Mouse (Mus musculus) liver, embryonic 11.5 days (tissue): Measurements from ENCODE around the gene Rnf123. TPM values are rescaled to one million over a fixed set of nuclear protein-coding genes. Genes with fewer than 3 reads are reported as not detected.

Source experiments
- ATAC-seq: fragments of 200-750 bp; cut with Nextera tagmentation; replicated peaks from 2 replicates; pipeline ENCODE4 v1.8.0; 2017; ENCODE audit warnings: moderate number of reproducible peaks, mild to moderate bottlenecking, moderate TSS enrichment, moderate library complexity; ENCODE audit not compliant: low FRiP score
- DNase-seq: peaks from one replicate; pipeline ENCODE4 v3.0.0-alpha.2; 2017; ENCODE audit warnings: low spot score
- H3K27ac ChIP-seq: fragments of 300-500 bp; sonication (generic); 2 replicates; pipeline ENCODE4 v1.5.1; 2014; ENCODE audit warnings: mild to moderate bottlenecking, low read depth, low read length, control low read depth
- H3K27me3 ChIP-seq: fragments of 300-500 bp; sonication (generic); replicated peaks from 2 replicates; pipeline ENCODE4 v1.6.1; 2014; ENCODE audit warnings: low read length, mixed read lengths; ENCODE audit not compliant: control insufficient read depth, insufficient read depth
- H3K36me3 ChIP-seq: fragments of 300-500 bp; sonication (generic); 2 replicates; pipeline ENCODE4 v1.6.1; 2014; ENCODE audit warnings: mild to moderate bottlenecking, low read length, moderate library complexity, mixed read lengths; ENCODE audit not compliant: control insufficient read depth, insufficient read depth
- H3K4me1 ChIP-seq: fragments of 300-500 bp; sonication (generic); replicated peaks from 2 replicates; pipeline ENCODE4 v1.6.1; 2014; ENCODE audit warnings: low read length, mixed read lengths; ENCODE audit not compliant: control insufficient read depth, insufficient read depth
- H3K4me2 ChIP-seq: fragments of 300-500 bp; sonication (generic); 2 replicates; pipeline ENCODE4 v1.6.1; 2014; ENCODE audit warnings: mild to moderate bottlenecking, control low read depth, moderate library complexity
- H3K4me3 ChIP-seq: fragments of 300-500 bp; sonication (generic); 2 replicates; pipeline ENCODE4 v1.5.1; 2014; ENCODE audit warnings: low read depth, low read length, control low read depth
- H3K9ac ChIP-seq: fragments of 300-500 bp; sonication (generic); 2 replicates; pipeline ENCODE4 v1.6.1; 2014; ENCODE audit warnings: low read depth, low read length, control low read depth
- H3K9me3 ChIP-seq: fragments of 300-500 bp; sonication (generic); 2 replicates; pipeline ENCODE4 v1.6.1; 2016; ENCODE audit warnings: low read length, inconsistent platforms, mixed read lengths; ENCODE audit not compliant: control insufficient read depth
- WGBS: fragments of 180-500 bp; shearing (Covaris S2); extraction: QIAGEN DNeasy Blood & Tissue Kit; methylation state at CpG from one replicate; pipeline ENCODE4 v1.1.7; 2014; 5-methylcytosine and 5-hydroxymethylcytosine counted together
- polyA plus RNA-seq: library from polyadenylated mRNA; unstranded; fragments of >200 nt; fragmentation: Nextera tagmentation; extraction: Ambion mirVana; gene quantifications from 2 replicates; pipeline ENCODE4 v1.2.1, GENCODE M21; 2014

Gene Rnf123
- polyA plus RNA-seq, 1 experiment from 2014 or later = 59.1 TPM

GRCm38 (mm10) chr9:108110160-108110559 is 27.0 kb upstream of the Rnf123 start:
- H3K4me1 ChIP-seq = peaks cover 18% of the 10 kb centered on the region
- DNase-seq (no peak), ATAC-seq (no peak)
- 70% methylated on average over 16 of the region's 16 CpGs for WGBS
- no peaks in the 10 kb centered on the region for H3K36me3 ChIP-seq
- peaks cover 29% of the 10 kb centered on the region for H3K27me3 ChIP-seq
- H3K27ac ChIP-seq = no peak overlapping the region
- H3K4me2 ChIP-seq = peak overlapping the region; percentile 65
- H3K4me3 ChIP-seq = peak overlapping the region; percentile 34; the same call in 1 of the 2 replicates
- no peak overlapping the region for H3K9ac ChIP-seq
- H3K9me3 ChIP-seq = no peaks in the 10 kb centered on the region

GRCm38 (mm10) chr9:108107867-108108266 is 24.7 kb upstream of the Rnf123 start:
- H3K27ac ChIP-seq = no peak overlapping the region
- WGBS = 91% methylated on average over 16 of the region's 16 CpGs

GRCm38 (mm10) chr9:108106090-108106489 is 22.9 kb upstream of the Rnf123 start:
- Histone ChIP-seq H3K27ac (no peak overlapping the region), H3K36me3 (no peaks in the 10 kb centered on the region), H3K9ac (no peak overlapping the region), H3K4me2 (no peak overlapping the region), H3K27me3 (peaks cover 18% of the 10 kb centered on the region), H3K4me3 (no peak overlapping the region), H3K4me1 (peaks cover 29% of the 10 kb centered on the region), H3K9me3 (no peaks in the 10 kb centered on the region)
- 89% methylated on average over 23 of the region's 23 CpGs for WGBS
- DNase-seq (no peak), ATAC-seq (no peak)

More at GRCm38 (mm10) chr9:108107867-108108266, 24.7 kb upstream of the Rnf123 start:
- ATAC-seq (no peak), DNase-seq (no peak)
- Histone ChIP-seq H3K4me2 (no peak overlapping the region; the same call in 1 of the 2 replicates), H3K9me3 (no peaks in the 10 kb centered on the region), H3K4me1 (peaks cover 32% of the 10 kb centered on the region), H3K36me3 (no peaks in the 10 kb centered on the region), H3K27me3 (peaks cover 20% of the 10 kb centered on the region), H3K9ac (peak overlapping the region; percentile 30; the same call in 1 of the 2 replicates), H3K4me3 (no peak overlapping the region)

- 83% methylated on average over 12 of the region's 12 CpGs for WGBS
- peak overlapping the region; percentile 80; the same call in 1 of the 2 replicates for H3K9ac ChIP-seq
- ATAC-seq = no peak
- no peaks in the 10 kb centered on the region for H3K36me3 ChIP-seq
- peak overlapping the region; percentile 71 for H3K4me2 ChIP-seq
- H3K9me3 ChIP-seq = no peaks in the 10 kb centered on the region
- peak overlapping the region; percentile 58; the same call in 1 of the 2 replicates for H3K4me3 ChIP-seq
- peaks cover 12% of the 10 kb centered on the region for H3K27me3 ChIP-seq
- DNase-seq = no peak
- H3K27ac ChIP-seq = peak overlapping the region; percentile 45
- peaks cover 24% of the 10 kb centered on the region for H3K4me1 ChIP-seq
Observed at GRCm38 (mm10) chr9:108105549-108105863, 22.4 kb upstream of the Rnf123 start.

GRCm38 (mm10) chr9:108104766-108105548 is 21.8 kb upstream of the Rnf123 start:
- Histone ChIP-seq H3K27me3 (peaks cover 7% of the 10 kb centered on the region), H3K27ac (peak overlapping the region; percentile 73), H3K9me3 (no peaks in the 10 kb centered on the region), H3K4me3 (peak overlapping the region; percentile 58), H3K4me1 (peaks cover 24% of the 10 kb centered on the region), H3K36me3 (no peaks in the 10 kb centered on the region), H3K4me2 (peak overlapping the region; percentile 71), H3K9ac (peak overlapping the region; percentile 80)
- peak; percentile 75 for DNase-seq
- peak; percentile 81 for ATAC-seq
- 39% methylated on average over 31 of the region's 31 CpGs for WGBS

GRCm38 (mm10) chr9:108099619-108100018 is 16.5 kb upstream of the Rnf123 start:
- Histone ChIP-seq H3K27ac (0 out of 2 replicates have a peak overlapping the region, but pooled peaks have one; percentile 25), H3K4me2 (no peak overlapping the region), H3K9ac (0 out of 2 replicates have a peak overlapping the region, but pooled peaks have one; percentile 20), H3K36me3 (no peaks in the 10 kb centered on the region), H3K9me3 (no peaks in the 10 kb centered on the region), H3K27me3 (no peaks in the 10 kb centered on the region), H3K4me3 (no peak overlapping the region), H3K4me1 (peaks cover 39% of the 10 kb centered on the region)
- ATAC-seq (no peak), DNase-seq (no peak)
- 87% methylated on average over 8 of the region's 8 CpGs for WGBS

GRCm38 (mm10) chr9:108095949-108096712 is 13.0 kb upstream of the Rnf123 start:
- ATAC-seq = no peak
- no peaks in the 10 kb centered on the region for H3K9me3 ChIP-seq

GRCm38 (mm10) chr9:108095518-108095917 is 12.4 kb upstream of the Rnf123 start:
- peak overlapping the region; percentile 85 for H3K4me2 ChIP-seq
- WGBS = 11% methylated on average over 3 of the region's 3 CpGs
- peak overlapping the region; percentile 92 for H3K4me3 ChIP-seq
- peaks cover 40% of the 10 kb centered on the region for H3K4me1 ChIP-seq
- ATAC-seq = peak; percentile 26
- H3K36me3 ChIP-seq = peaks cover 21% of the 10 kb centered on the region
- DNase-seq = no peak
- no peaks in the 10 kb centered on the region for H3K9me3 ChIP-seq
- H3K27ac ChIP-seq = peak overlapping the region; percentile 99
- H3K9ac ChIP-seq = peak overlapping the region; percentile 96
- H3K27me3 ChIP-seq = no peaks in the 10 kb centered on the region

More at GRCm38 (mm10) chr9:108095949-108096712, 13.0 kb upstream of the Rnf123 start:
- DNase-seq = no peak
- no peaks in the 10 kb centered on the region for H3K27me3 ChIP-seq
- peak overlapping the region; percentile 96 for H3K9ac ChIP-seq
- H3K4me2 ChIP-seq = peak overlapping the region; percentile 85
- peak overlapping the region; percentile 99 for H3K27ac ChIP-seq
- H3K36me3 ChIP-seq = peaks cover 15% of the 10 kb centered on the region
- peak overlapping the region; percentile 92 for H3K4me3 ChIP-seq
- 56% methylated on average over 10 of the region's 10 CpGs for WGBS
- H3K4me1 ChIP-seq = peaks cover 40% of the 10 kb centered on the region
